Mouse (Mus musculus): ENCODE measurements around the gene Omg. TPM values are rescaled to one million over a fixed set of nuclear protein-coding genes. Genes with fewer than 3 reads are reported as not detected.

Omg gene
- polyA plus RNA-seq (2014; fragmentation: Illumina TruSeq; extraction: RNeasy Lipid Tissue Mini Kit (QIAGEN cat#74804); ENCODE audit: low replicate concordance) = 0.74 TPM

DNA sequence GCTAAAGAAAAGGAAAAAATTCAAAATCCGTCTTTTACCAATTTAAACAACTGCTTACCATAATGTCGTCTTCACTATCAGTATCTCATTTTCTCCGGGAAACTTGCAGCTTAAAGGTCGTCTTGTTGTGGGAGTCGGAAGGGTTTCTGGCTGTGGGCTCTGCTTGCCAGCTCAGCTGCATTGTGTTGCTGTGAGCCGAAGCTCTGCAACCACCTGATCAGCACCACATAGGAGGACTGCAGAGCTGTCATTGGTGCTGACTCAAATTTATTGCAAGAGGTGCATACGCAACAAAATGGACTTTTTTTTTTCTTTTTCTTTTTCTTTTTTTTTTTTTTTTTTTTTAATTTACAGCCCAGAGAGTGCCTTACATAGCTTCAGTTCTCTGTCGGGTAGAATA, at the start of gene Omg:
Gene Omg (minus strand): TSS at position 240 of the 400 bp plus-strand sequence.

DNA sequence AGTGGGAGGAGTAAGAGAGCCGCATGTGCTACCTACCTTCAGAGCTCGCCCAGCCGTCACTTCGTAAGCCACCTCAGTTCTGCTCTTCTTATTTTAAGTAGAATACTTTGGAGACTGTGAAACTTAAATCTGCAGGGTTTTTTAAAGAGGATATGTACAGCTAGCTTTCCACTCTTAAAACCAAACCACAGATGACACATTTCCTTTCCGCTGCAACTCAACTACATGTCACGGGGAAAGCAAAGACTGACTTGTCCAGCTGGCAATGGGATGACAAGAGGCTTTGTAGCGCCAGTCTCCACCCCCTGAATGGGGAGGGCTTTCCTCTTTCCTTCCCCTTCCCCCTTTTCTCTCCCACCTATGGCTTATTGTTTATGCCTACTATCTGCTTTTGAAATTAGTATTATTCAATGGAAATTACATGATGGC, 26.5 kb upstream of the Omg start, which contains the start of the genes Evi2 and Evi2a:
Gene Evi2 (minus strand): TSS at position 257 of the 429 bp plus-strand sequence.
Gene Evi2a (minus strand): TSS at position 277 of the 429 bp plus-strand sequence.

GRCm38 (mm10) chr11:79523560-79524309, 19.9 kb upstream of the Omg start, which contains the start of gene Evi2b:
Gene Evi2b, minus strand, starts transcription at chr11:79523762.

Other genes with a start within 250 kb of the Omg start
- gene Wsb1, start 249.4 kb downstream of the Omg start, polyA plus RNA-seq (2014; fragmentation: Illumina TruSeq; extraction: RNeasy Lipid Tissue Mini Kit (QIAGEN cat#74804); ENCODE audit: low replicate concordance) = 224 TPM
- not detected for gene Gm9964, start 207.2 kb downstream of the Omg start, polyA plus RNA-seq (2014; fragmentation: Illumina TruSeq; extraction: RNeasy Lipid Tissue Mini Kit (QIAGEN cat#74804); ENCODE audit: low replicate concordance)
- 21.7 TPM for gene Nf1, start 164.4 kb downstream of the Omg start, polyA plus RNA-seq (2014; fragmentation: Illumina TruSeq; extraction: RNeasy Lipid Tissue Mini Kit (QIAGEN cat#74804); ENCODE audit: low replicate concordance)
- 32.0 TPM for gene Evi2b, start 19.7 kb upstream of the Omg start, polyA plus RNA-seq (2014; fragmentation: Illumina TruSeq; extraction: RNeasy Lipid Tissue Mini Kit (QIAGEN cat#74804); ENCODE audit: low replicate concordance)
- 2.1 TPM for gene Evi2, start 26.5 kb upstream of the Omg start, polyA plus RNA-seq (2014; fragmentation: Illumina TruSeq; extraction: RNeasy Lipid Tissue Mini Kit (QIAGEN cat#74804); ENCODE audit: low replicate concordance)
- 18.7 TPM for gene Evi2a, start 26.5 kb upstream of the Omg start, polyA plus RNA-seq (2014; fragmentation: Illumina TruSeq; extraction: RNeasy Lipid Tissue Mini Kit (QIAGEN cat#74804); ENCODE audit: low replicate concordance)
- gene Rab11fip4, start 87.1 kb upstream of the Omg start, polyA plus RNA-seq (2014; fragmentation: Illumina TruSeq; extraction: RNeasy Lipid Tissue Mini Kit (QIAGEN cat#74804); ENCODE audit: low replicate concordance) = 2.5 TPM